Mouse (Mus musculus): ENCODE measurements around the gene Msrb1. TPM values are rescaled to one million over a fixed set of nuclear protein-coding genes. Genes with fewer than 3 reads are reported as not detected.
"Not testable (repeated sequence)": the region's sequence is repeated elsewhere in the genome, so short reads cannot be mapped to it uniquely, and the experiment has no call there.

Msrb1 gene
- total RNA-seq (2022): 10 to 100 TPM; 41.4 to 52.7 (median 44.7) TPM

GRCm38 (mm10) chr17:24736330-24737051 is at the start of gene Msrb1:
Msrb1 (plus strand) TSS chr17:24736642.
- DNase-seq (ENCODE audit: low spot score in 2 of 2): peak; percentile 79 to 95

GRCm38 (mm10) chr17:24687146-24687595 is 49.3 kb upstream of the Msrb1 start:
- no peak for DNase-seq (ENCODE audit: low spot score in 2 of 2)

GRCm38 (mm10) chr17:24687599-24687998 is 48.8 kb upstream of the Msrb1 start:
- no peak for DNase-seq (ENCODE audit: low spot score in 2 of 2)

GRCm38 (mm10) chr17:24689251-24690081 is 47.0 kb upstream of the Msrb1 start, which contains the start of gene Syngr3:
Syngr3 (minus strand) TSS chr17:24689955.
- DNase-seq (ENCODE audit: low spot score in 2 of 2): peak; percentile 25 to 53

GRCm38 (mm10) chr17:24692385-24692784 is 44.1 kb upstream of the Msrb1 start:
- no peak for DNase-seq (ENCODE audit: low spot score in 2 of 2)

GRCm38 (mm10) chr17:24695326-24696010 is 41.0 kb upstream of the Msrb1 start:
- no peak for DNase-seq (ENCODE audit: low spot score in 2 of 2)

GRCm38 (mm10) chr17:24696011-24696697 is 40.3 kb upstream of the Msrb1 start, which contains the start of the genes Gfer and Noxo1:
Gfer (minus strand) TSS chr17:24696156.
Noxo1 (plus strand) TSS chr17:24696234.
- DNase-seq (ENCODE audit: low spot score in 2 of 2): peak; percentile 67 to 76

GRCm38 (mm10) chr17:24697985-24698384 is 38.5 kb upstream of the Msrb1 start:
- no peak for DNase-seq (ENCODE audit: low spot score in 2 of 2)

GRCm38 (mm10) chr17:24698715-24699114 is 37.7 kb upstream of the Msrb1 start:
- no peak for DNase-seq (ENCODE audit: low spot score in 2 of 2)

GRCm38 (mm10) chr17:24699473-24699872 is 37.0 kb upstream of the Msrb1 start:
- no peak for DNase-seq (ENCODE audit: low spot score in 2 of 2)

GRCm38 (mm10) chr17:24701251-24701650 is 35.2 kb upstream of the Msrb1 start:
- no peak for DNase-seq (ENCODE audit: low spot score in 2 of 2)

- DNase-seq (ENCODE audit: low spot score in 2 of 2): peak in 1 of 2 experiments; percentile 5
Observed at GRCm38 (mm10) chr17:24705821-24706220, 30.6 kb upstream of the Msrb1 start.

- DNase-seq (ENCODE audit: low spot score in 2 of 2): peak; percentile 90 to 98
Observed at GRCm38 (mm10) chr17:24706982-24707800, 29.3 kb upstream of the Msrb1 start, which contains the start of gene Tbl3. Tbl3 (minus strand) TSS chr17:24707660.

GRCm38 (mm10) chr17:24707801-24708425 is 28.5 kb upstream of the Msrb1 start:
- peak in 1 of 2 experiments; percentile 6 for DNase-seq (ENCODE audit: low spot score in 2 of 2)

GRCm38 (mm10) chr17:24708646-24709045 is 27.8 kb upstream of the Msrb1 start:
- DNase-seq (ENCODE audit: low spot score in 2 of 2): no peak

GRCm38 (mm10) chr17:24715556-24715955 is 20.9 kb upstream of the Msrb1 start:
- no peak for DNase-seq (ENCODE audit: low spot score in 2 of 2)

- no peak for DNase-seq (ENCODE audit: low spot score in 2 of 2)
Observed at GRCm38 (mm10) chr17:24716166-24716682, 20.2 kb upstream of the Msrb1 start.

- DNase-seq (ENCODE audit: low spot score in 2 of 2): no peak
Observed at GRCm38 (mm10) chr17:24717943-24718342, 18.5 kb upstream of the Msrb1 start, which contains the start of the genes Rnf151 and Rps2. Rnf151 (minus strand) TSS chr17:24718063. Rps2 (plus strand) TSS chr17:24718116.

GRCm38 (mm10) chr17:24718938-24719337 is 17.5 kb upstream of the Msrb1 start:
- DNase-seq (ENCODE audit: low spot score in 2 of 2): not testable (repeated sequence)

All from left cerebral cortex, adult 8-10 months (tissue).